Mouse (Mus musculus): ENCODE results near the gene Nek8.

Nek8 gene

GRCm38 (mm10) chr11:78183884-78184514 is 7.5 kb upstream of the Nek8 start:
- DNase-seq (ENCODE audit: low read depth, low spot score), result peak; percentile 51

DNA sequence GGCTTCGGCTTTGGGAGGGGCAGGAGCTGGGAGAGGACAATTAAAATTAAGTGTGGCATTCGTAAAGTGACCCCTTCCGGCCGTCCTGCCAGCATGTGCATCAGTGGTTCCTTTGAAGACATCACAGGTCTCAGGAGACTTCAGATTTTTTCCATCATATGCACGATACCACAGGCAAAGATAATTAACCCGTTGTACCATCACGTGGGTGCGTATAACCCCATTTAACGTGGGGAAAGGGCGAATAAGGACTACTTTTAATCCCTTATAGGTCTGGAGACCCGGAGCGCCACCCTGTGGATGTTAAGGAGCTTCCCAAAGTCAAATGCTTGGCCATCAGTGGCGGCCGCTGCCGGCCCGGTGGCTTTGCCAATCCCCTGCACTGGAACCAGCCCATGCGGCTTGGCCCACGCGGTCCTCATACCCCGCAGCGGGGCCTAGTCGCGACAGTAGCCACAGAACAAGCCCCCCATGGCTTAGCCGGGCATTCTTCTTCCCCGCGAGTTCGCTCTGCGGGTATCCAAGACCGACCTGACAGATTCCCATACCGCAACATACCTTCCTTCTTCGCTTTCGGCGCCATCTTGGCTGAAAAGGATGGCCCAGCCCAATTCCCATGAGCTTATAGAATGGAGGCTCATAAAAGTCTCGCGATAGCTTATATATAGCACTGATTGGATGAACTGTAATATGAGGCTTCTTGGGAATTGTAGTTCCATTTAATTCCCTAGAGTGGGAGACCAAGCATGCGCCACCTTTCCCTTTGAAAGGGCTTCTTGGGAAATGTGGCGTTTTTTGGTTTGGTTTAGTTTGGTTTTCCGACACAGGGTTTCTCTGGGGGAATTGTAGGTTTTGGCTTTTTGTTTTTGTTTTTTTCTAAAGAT is 6.7 kb upstream of the Nek8 start, which contains the start of gene Rpl23a:
Gene Rpl23a (minus strand): TSS at position 624 of the 884 bp plus-strand sequence.
- peak; percentile 99 for DNase-seq (ENCODE audit: low read depth, low spot score)

DNA sequence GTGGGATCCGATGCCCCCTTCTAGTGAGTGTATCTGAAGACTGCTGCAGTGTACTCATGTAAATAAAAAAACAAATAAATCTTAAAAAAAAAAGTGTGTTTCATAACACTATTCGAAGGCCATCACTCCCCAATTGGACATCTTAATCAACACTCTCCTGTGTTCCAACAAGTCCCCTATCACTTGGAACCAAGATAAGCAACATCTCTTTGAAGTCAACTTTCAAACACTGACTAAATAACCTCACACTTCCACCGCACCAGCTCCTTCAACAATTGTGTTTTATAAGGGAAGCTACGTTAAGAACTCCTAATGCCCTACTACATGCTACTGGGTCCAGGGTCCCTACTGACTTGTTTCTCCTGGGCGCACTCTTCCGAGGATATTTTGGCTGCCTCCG is 6.0 kb upstream of the Nek8 start:
- DNase-seq (ENCODE audit: low read depth, low spot score), result no peak

GRCm38 (mm10) chr11:78181830-78182357 is 5.4 kb upstream of the Nek8 start:
- no peak for DNase-seq (ENCODE audit: low read depth, low spot score)

GRCm38 (mm10) chr11:78180081-78180761 is 3.7 kb upstream of the Nek8 start:
- no peak for DNase-seq (ENCODE audit: low read depth, low spot score)

DNA sequence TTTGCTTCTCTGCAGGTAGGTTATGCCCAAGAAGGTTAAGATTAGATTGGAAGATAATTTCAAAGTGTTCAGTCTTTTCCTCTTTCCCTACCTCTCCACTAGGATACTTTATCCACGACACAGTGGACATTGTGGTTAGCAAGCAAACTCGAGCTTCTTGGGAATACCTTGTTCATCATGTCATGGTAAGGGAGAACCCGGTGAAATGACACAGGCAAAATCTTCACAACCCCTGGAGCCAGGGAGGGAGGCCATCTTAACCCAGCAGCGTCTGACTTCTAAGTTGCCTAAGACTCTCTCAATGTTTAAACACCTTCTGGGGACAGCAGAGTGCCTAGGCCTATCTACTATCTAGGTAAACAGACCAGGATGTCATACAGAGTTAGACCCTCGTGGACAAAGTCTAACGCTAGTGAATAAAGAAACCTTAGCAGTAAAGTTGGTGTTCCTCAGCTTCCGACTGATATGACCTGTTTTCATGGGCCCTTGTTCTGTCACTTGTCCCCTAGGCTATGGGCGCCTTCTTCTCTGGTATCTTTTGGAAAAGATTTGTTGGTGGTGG is 3.0 kb upstream of the Nek8 start:
- no peak for DNase-seq (ENCODE audit: low read depth, low spot score)

DNA sequence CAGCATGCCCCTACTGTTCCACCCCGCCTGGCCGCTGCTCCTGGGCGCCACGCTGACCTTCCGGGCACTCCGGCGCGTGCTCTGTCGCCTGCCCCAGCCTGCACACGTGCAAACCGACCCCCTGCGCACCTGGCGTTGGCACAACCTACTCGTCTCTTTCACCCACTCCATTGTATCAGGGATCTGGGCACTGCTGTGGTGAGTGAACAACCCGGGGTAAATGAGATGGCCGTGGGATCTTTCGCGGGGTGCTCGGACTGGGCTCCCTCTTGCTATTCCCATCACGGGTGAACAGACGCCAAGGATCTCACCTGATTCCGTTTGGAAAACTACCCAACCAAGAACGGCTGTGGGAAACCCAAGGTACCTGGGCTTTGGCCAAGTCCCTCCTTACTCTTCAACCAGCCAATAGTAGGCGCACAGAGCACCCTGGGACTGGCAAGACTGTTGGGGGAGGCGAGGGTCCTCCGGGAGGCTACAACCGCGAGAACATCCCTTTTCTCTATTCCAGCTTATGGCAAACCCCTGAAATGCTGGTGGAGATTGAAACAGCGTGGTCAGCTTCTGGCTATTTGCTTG is 2.5 kb upstream of the Nek8 start:
- peak; percentile 93 for DNase-seq (ENCODE audit: low read depth, low spot score)

GRCm38 (mm10) chr11:78177903-78178858 is 1.7 kb upstream of the Nek8 start:
- peak; percentile 96 for DNase-seq (ENCODE audit: low read depth, low spot score)

GRCm38 (mm10) chr11:78177437-78177836 is 962 bp upstream of the Nek8 start:
- peak; percentile 62 for DNase-seq (ENCODE audit: low read depth, low spot score)

- DNase-seq (ENCODE audit: low read depth, low spot score), result no peak
Measured at GRCm38 (mm10) chr11:78176905-78177331, 443 bp upstream of the Nek8 start.

DNA sequence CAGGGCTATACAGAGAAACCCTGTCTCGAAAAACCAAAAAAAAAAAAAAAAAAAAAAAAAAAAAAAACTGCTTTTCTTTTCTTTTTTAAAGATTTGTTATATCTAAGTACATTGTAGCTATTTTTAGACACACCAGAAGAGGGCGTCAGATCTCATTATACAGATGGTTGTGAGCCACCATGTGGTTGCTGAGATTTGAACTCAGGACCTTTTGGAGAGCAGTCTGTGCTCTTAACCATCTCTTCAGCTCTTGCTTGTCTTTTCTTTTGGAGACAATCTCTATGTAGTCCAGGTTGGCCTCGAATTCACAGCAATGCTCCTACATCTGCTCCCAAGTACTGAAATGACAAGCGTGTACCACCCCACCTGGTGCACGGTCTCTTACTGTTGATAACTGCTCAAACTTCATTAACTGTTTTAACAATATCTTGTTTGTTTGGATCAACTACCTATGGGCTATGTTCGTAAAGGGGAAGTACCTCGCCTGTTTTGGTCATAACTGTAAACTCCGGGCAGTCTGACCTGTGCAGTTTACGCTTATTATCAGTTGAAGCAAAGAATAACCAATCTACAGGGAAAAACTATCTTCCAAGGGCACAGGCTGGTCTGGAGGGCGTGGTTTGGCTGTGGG is 589 bp downstream of the Nek8 start:
- no peak for DNase-seq (ENCODE audit: low read depth, low spot score)

- DNase-seq (ENCODE audit: low read depth, low spot score), result peak; percentile 70
Measured at GRCm38 (mm10) chr11:78174506-78174905, 2.0 kb downstream of the Nek8 start.

DNA sequence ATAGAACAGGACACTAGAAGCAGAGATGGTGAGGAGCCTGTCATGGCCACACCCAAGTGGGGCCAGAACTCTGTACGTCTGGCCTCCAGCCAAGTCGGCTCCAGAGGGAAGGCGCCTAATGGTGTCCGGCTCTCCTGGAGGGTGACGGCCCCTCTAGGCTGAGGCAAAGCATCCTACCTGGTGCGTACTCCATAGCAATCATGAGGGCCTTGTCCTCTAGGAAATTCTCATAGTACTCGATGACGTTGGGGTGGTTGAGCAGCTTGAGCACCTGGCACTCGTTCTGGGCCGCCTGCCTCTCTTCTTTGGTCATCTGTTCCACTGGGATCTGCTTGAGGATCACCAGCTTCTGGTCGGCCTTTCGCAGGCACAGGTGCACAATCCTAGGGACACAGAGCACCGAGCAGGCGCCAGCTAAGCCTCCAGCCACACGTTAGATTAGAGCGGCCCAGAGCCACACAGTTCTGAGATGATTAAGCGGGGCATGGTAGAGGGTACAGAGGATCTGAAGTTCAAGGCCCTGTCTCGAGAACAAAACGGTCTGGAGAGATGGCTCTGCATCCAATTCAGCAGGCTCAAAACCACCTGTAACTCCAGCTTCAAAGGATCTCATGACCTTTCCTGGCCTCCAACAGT is 3.6 kb downstream of the Nek8 start:
- DNase-seq (ENCODE audit: low read depth, low spot score), result no peak

DNA sequence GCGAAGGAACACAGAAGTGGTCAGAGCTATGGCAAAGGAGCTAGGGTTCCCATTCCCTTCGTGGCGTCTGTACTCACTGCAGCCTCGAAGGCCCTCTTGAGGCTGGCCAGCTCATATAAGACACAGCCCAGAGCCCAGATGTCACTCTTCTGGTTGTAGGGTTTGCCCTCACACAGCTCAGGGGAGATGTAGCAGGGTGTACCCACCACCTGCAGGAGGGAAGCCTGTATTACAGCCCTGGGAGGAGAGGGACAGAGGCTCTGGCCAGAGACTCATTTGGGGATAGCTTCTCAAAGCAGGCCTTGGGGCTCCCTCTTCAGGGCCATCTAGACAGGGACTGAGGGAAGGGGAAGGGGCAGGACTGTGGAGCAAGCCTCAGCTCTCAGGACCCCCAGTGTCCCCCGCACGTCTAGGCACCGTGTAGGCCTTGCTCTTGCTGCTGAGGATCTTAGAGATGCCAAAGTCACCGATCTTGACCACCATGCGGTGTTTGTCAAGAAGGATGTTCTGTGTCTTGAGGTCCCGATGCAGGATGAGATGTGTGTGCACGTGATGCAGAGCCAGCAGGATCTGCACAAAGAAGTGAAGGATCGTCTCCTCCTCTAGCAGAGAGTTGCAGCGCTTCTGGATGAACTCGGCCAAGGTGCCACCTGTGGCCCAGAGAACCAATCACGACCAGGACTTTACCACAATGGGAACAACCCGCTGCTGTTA is 4.3 kb downstream of the Nek8 start:
- peak; percentile 70 for DNase-seq (ENCODE audit: low read depth, low spot score)

- DNase-seq (ENCODE audit: low read depth, low spot score), result peak; percentile 80
Measured at GRCm38 (mm10) chr11:78171328-78171727, 5.1 kb downstream of the Nek8 start.

- DNase-seq (ENCODE audit: low read depth, low spot score), result no peak
Measured at GRCm38 (mm10) chr11:78170306-78170705, 6.2 kb downstream of the Nek8 start.

- peak; percentile 66 for DNase-seq (ENCODE audit: low read depth, low spot score)
Measured at GRCm38 (mm10) chr11:78168541-78169468, 7.7 kb downstream of the Nek8 start.

Measured in R1 (cell line).